Mouse (Mus musculus) urinary bladder, adult 2 months (tissue): ENCODE measurements around the gene Kcnmb2. TPM values are rescaled to one million over a fixed set of nuclear protein-coding genes. Genes with fewer than 3 reads are reported as not detected.

Source experiments
- DNase-seq: peaks from one replicate; pipeline ENCODE4 v3.0.0; 2022; ENCODE audit warnings: low spot score
- polyA plus RNA-seq: library from polyadenylated mRNA; depleted of rRNA; stranded (reverse); fragments of >200 nt; gene quantifications from 2 replicates; pipeline ENCODE4 v1.2.3, GENCODE M21; 2012

Kcnmb2 gene
- polyA plus RNA-seq, 1 experiment: 0.12 TPM

DNA sequence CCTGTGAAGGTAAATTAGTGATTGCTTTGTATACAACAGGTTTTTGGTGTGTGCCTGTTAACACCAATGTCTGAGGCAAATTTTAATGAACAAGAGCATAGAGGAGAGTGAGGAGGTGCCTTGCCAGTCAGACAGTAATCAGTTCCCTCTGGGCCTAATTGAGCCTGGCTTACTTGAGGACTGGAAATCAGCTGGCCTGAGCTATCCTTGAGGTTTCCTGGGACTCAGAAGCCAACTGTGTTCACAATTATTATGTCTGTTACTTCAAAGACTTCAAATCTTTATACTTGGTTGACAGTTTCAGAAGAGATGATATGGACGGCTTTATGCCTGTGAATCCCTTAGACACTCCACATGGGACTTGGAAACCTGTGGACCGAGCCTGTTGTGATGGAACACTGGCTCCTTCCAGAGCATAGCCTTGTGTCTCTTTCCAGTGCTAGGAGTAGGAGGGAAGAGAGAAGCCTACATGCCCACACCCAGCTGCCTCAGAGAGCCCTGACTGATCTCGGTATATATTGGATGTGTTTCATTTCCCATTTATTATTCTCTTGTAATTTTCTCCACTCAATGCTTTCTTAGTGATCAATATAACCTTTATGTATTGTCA, 230.2 kb downstream of the Kcnmb2 start:
- DNase-seq: no peak

DNA sequence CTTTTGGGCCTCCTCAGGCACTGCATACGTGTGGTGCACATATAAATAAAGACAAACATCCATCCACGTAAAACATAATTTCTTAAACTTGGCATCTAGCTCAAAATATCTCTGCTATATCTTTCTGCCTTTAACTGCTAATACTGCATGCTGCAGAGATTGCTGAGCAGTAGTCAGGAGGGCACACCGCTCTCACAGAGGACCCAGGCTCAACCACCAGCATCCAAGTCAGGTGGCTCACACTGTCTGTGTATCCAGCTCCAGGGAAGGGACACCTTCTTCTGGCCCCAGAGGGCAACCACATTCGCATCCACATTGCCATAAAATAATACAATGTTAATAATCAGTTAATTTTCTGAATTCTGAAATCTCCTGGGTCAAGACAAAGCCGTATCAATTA, 241.9 kb downstream of the Kcnmb2 start:
- no peak for DNase-seq

DNA sequence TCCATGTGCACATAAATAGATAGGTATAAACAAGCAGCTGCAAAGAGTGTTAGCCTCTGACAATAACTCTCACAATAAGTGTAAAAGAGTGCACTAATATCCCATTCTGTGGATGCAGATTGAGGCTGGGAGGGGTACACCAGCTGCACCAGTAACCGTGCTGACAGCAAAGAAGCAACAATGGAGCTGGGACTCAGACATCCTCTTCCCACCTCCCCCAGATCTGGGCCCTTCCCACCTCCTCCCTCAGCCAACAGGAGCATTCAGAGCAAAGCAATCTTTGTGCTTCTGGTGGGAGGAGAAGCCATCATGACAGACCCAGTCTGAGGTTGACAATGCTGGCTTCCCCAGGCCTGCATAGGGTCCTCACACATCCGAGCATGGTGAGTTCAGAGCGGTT, 242.3 kb downstream of the Kcnmb2 start:
- DNase-seq: no peak

DNA sequence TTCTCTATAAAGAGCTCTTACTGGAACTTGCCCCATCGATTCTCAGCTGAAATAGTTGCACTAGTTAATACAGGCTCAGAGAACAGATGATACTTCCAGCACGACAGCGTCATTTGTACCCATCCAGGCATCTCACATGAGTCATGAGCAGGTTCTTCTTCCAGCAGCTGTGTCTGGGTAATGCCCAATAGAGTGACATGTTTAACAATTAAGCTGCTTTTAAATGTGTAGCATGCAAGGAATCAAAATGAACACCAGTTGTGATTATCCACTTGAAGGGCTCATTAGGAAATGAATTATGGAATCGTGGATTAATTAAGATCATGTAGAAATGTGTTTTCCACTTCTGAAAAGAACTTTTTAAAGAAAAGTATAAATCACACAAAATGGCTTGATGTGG, 245.4 kb downstream of the Kcnmb2 start:
- DNase-seq: no peak

DNA sequence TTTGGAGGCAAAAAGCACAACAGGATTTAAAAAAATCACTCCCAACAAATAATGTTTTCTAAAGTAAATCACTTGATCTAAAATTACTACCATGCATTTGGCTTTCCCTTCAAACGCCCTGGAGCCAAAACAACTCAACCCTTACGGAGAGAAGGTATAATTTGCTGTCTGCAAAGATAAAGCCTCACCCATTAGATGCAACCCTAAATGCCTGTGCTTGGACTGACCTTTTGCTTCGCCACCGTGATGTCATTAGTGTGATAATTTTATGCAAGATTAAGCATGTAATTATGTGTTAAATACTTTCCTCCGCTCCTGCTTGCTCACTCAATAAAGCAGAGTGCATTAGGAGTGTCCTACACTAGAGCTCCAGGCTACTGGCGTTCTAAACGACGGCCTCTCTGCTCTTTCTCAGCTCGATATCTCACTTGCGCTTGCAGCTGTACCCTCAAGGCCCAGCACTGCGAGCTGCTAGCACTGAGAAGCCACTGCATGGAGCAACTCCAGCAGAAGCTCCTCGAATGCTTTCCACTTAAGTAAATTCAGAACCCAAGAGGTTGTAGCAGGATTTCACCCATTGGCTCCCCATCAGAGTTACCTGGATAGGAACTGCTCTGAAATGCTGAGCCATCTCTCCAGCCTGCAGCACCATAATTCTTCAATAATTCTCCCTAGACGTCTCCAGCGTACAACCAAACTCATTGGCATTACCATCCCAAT, 247.7 kb downstream of the Kcnmb2 start:
- DNase-seq: no peak

DNA sequence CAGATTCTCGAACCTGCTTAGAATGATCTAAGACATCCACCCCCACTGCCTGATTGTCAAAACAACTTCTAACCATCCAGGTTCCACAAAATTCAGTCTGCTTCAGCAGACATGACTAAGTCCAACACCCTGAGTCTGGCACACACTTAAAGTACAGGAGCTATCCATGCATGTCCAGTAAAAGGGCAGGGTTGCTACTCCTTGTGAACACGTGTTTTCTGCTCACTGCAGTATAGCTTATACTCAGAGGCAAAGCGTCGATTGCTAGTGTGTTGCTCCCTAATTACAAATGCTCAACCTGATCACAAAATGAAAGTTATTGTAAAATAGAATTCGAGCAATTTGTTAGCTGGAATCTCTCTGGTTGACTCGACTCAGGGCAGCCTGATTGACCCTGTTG, 278.2 kb downstream of the Kcnmb2 start:
- no peak for DNase-seq

DNA sequence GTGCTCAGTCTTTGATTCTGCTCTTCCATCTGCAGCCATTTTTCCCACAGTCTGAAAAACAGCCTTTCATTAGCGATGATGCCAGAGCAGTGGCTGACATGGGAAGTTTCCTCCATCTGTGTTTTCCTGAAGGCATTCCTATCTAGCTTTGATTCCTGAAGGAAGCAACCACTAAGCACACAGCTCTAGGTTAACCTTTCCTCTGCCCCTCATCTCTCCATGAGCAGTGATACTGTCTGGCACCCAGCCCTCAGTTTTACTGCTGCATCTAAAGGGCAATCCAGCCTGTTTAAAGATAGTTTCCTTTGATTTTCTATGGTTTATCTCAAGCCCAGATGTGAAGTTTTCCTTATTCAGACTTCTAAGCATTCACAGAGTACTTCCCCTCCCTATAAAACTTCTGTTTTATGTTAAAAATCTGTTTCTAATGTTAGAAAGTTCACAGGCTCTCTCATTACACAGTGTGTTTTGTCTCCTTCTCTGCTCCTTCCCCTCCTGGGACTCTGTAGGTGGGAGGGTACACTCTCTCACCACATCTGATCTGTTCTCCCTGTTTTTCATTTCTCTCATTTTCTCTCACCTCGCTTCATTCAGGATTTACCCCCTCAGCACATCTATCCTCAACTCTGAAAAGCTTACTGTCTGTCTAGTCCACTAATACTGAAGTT, 283.7 kb downstream of the Kcnmb2 start:
- no peak for DNase-seq

DNA sequence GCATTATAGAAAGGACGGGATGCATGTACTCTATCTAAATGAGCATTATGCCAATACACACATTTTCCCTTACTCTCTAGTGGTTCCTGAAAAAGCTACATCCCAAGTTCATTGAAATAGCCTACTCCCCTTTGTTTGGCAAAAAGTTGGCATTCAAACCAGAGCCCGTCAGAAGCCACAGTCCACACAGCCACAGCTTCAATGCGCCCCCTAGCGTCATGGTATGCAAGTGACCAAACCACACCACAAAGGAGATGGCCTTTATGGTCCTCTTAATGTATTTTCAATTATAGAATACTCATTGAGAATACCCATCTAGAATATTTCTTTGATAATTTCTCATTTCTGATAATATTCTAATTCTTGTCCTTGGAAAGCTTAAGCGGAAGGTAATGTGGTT, 286.2 kb downstream of the Kcnmb2 start:
- no peak for DNase-seq

DNA sequence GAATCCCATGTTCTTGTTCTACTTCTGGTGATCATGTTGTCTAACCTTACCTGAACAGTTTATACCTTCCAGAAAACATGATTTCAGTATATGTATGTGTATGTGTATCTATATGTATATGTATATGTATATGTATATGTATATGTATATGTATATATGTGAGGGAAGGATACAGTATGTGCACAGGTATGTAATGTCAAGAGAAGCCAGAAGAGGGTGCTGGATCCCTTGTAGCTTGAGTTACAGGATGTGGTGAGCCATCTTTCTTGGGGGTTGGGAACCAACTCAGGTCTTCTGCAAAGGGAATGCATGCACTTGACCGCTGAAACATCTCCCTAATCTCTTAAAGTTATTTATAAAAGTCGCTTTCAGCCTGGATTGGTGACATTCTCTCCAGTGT, 286.6 kb downstream of the Kcnmb2 start:
- no peak for DNase-seq

DNA sequence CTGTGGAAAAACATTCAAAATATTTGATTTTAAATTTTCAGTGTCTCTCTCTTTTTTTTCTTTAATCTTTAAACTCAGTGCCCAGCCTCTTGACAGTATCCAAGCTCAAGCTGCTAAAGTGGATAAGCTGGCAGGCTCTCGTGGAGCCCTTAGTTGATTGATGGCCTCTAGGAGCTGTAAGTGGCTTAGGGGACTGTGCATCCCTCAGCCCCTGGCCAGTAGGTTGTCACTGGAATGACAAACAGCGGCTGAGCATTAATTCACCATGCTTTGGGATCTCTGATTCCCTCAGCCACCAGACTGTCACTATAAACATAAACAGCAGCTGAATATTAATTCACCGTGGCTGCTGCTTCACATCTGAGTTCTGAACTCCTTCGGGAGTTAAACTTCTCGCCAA, 287.6 kb downstream of the Kcnmb2 start:
- DNase-seq: no peak

DNA sequence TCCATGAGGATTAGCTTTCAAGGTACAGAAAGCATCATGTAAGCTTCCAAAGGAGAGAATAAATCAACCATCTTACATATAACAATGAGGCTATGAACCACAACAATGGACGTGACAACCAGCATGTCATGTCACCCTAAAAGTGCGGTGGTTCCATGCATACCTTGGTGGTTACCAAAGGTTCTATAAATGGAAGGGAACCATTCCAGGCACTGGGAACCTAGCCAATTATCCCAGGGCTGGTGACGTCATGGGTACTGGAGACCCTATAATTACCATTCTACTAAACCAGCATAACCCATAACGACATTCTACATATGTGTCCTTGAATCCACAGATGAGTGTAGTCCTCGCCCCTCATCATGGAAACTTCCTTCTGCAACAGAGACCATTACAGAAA, 291.7 kb downstream of the Kcnmb2 start:
- DNase-seq: no peak

DNA sequence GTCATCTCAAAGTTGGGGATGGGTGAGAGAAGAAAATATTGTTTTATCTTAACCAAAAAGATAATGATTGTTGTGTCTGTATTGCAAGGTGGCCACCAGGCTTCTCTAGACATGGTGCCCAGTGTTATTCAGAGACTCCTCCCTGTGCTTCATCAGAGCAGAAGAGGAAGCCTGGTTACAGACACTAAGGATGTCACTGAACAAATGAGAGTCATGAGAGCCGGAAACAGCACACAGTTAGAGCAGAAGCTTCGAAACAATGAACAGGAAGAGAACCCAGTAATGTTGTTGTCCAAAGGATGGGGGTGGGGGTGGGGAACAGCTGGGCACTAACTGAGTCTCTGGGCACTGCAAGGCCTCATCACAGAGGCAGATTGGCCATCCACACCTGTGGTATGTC, 324.4 kb downstream of the Kcnmb2 start:
- DNase-seq: no peak

DNA sequence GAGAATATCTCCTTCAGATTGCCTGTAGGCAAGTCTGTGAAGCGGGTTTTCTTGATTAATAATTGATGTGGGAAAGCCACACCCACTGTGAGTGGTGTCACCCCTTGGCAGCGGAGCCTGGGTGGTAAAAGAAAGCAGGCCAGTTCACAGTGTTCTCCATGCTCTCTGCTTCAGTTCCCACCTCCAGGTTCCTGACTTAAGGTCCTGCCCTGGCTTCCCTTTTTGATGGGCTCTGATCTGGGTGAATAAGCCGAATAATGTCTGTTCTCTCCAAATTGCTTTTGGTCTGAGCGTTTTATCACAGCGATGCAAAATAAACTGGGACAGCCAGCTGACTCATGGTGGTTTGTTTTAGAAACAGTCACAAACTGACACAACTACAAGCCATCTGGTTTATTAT, 334.5 kb downstream of the Kcnmb2 start:
- no peak for DNase-seq
